Mouse (Mus musculus) hindbrain, embryonic 12.5 days (tissue): ENCODE measurements around the gene Aqr. TPM values are rescaled to one million over a fixed set of nuclear protein-coding genes. Genes with fewer than 3 reads are reported as not detected.

ENCODE experiments used
- ATAC-seq: fragments of 200-750 bp; cut with Nextera tagmentation; 2 replicates; pipeline ENCODE4 v1.8.0; 2017; ENCODE audit warnings: moderate TSS enrichment; ENCODE audit not compliant: low FRiP score
- H3K27ac ChIP-seq: fragments of 300-500 bp; sonication (generic); 2 replicates; pipeline ENCODE4 v1.5.1; 2016; ENCODE audit warnings: mild to moderate bottlenecking
- H3K27me3 ChIP-seq: fragments of 300-500 bp; sonication (generic); 2 replicates; pipeline ENCODE4 v1.6.1; 2016; ENCODE audit warnings: mild to moderate bottlenecking
- H3K36me3 ChIP-seq: fragments of 300-500 bp; sonication (generic); 2 replicates; pipeline ENCODE4 v1.6.1; 2016; ENCODE audit warnings: mild to moderate bottlenecking
- H3K4me1 ChIP-seq: fragments of 300-500 bp; sonication (generic); 2 replicates; pipeline ENCODE4 v1.6.1; 2016
- H3K4me2 ChIP-seq: fragments of 300-500 bp; sonication (generic); replicated peaks from 2 replicates; pipeline ENCODE4 v1.6.1; 2016; ENCODE audit warnings: mild to moderate bottlenecking
- H3K4me3 ChIP-seq: fragments of 300-500 bp; sonication (generic); 2 replicates; pipeline ENCODE4 v1.5.1; 2016; ENCODE audit warnings: mild to moderate bottlenecking
- H3K9ac ChIP-seq: fragments of 300-500 bp; sonication (generic); 2 replicates; pipeline ENCODE4 v1.6.1; 2016; ENCODE audit warnings: mild to moderate bottlenecking, moderate library complexity
- H3K9me3 ChIP-seq: fragments of 300-500 bp; sonication (generic); replicated peaks from 2 replicates; pipeline ENCODE4 v1.6.1; 2016; ENCODE audit warnings: mild to moderate bottlenecking
- WGBS: fragments of 180-500 bp; shearing (Covaris S2); methylation state at CpG from one replicate; pipeline ENCODE4 v1.1.7; 2016; 5-methylcytosine and 5-hydroxymethylcytosine counted together
- polyA plus RNA-seq: library from polyadenylated mRNA; unstranded; fragments of >200 nt; fragmentation: Nextera tagmentation; extraction: Ambion mirVana; gene quantifications from 2 replicates; pipeline ENCODE4 v1.2.1, GENCODE M21; 2016

Aqr gene
- polyA plus RNA-seq, 1 experiment from 2014 or later, result 53.6 TPM

- H3K36me3 ChIP-seq, result peaks cover 59% of the 10 kb centered on the region
Observed at GRCm38 (mm10) chr2:114167837-114168236, 19.0 kb downstream of the Aqr start.

DNA sequence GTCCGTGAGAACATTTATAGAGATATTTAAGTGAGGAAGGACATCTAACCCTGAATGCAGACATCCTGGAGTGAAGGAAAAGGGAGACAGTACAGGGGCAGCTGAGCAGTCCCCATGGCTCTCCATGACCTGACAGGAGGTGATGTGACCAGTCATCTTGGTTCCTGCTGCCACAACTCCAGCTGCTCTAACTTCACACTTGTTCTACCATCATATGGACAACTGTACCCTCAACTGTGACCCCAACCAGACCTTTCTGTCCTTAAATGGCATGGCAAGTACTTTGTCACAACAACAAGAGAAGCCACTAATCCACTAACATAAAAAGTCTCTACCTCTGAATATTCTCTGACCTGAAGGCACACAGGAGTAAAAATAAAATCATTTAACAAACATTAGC lies 24.8 kb downstream of the Aqr start:
- Histone ChIP-seq H3K9me3 (no peaks in the 10 kb centered on the region), H3K4me2 (no peak overlapping the region), H3K36me3 (peaks cover 64% of the 10 kb centered on the region), H3K27ac (no peak overlapping the region), H3K27me3 (no peaks in the 10 kb centered on the region), H3K4me3 (no peak overlapping the region), H3K4me1 (no peaks in the 10 kb centered on the region), H3K9ac (no peak overlapping the region)
- WGBS, result 88% methylated on average over 1 of the region's 1 CpGs
- no peak for ATAC-seq

More at GRCm38 (mm10) chr2:114167837-114168236, 19.0 kb downstream of the Aqr start:
- Histone ChIP-seq H3K27ac (no peak overlapping the region), H3K9ac (no peak overlapping the region), H3K4me1 (no peaks in the 10 kb centered on the region), H3K9me3 (no peaks in the 10 kb centered on the region), H3K4me3 (no peak overlapping the region), H3K27me3 (no peaks in the 10 kb centered on the region), H3K4me2 (no peak overlapping the region)
- no peak for ATAC-seq

GRCm38 (mm10) chr2:114157345-114157744 lies 29.5 kb downstream of the Aqr start:
- 92% methylated on average over 4 of the region's 4 CpGs for WGBS
- ATAC-seq, result no peak
- no peak overlapping the region for H3K9ac ChIP-seq
- no peaks in the 10 kb centered on the region for H3K4me1 ChIP-seq
- no peak overlapping the region for H3K4me3 ChIP-seq
- H3K9me3 ChIP-seq, result no peaks in the 10 kb centered on the region
- no peak overlapping the region for H3K27ac ChIP-seq
- peaks cover 63% of the 10 kb centered on the region for H3K36me3 ChIP-seq
- no peak overlapping the region for H3K4me2 ChIP-seq
- no peaks in the 10 kb centered on the region for H3K27me3 ChIP-seq

DNA sequence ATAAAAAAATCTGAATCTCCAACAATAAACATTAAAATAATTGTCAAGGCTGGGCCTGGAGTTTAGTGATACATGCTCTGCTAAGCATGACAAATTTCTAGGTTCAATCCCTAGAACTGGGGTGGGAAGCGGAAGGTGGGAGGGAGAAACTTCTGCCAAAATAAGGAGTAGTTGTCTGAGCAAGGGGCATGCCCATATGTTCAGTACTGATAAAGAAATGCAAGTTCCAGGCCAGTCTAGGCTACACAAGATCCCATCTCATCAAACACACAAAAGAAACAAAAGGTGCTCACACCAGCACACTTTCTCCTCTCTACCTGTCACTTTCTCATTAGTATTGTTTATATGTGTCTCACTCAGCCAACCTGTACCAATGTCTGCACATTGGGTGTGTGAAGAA lies 30.2 kb downstream of the Aqr start:
- Histone ChIP-seq H3K4me2 (no peak overlapping the region), H3K9ac (no peak overlapping the region), H3K36me3 (peaks cover 65% of the 10 kb centered on the region), H3K27ac (no peak overlapping the region), H3K4me1 (no peaks in the 10 kb centered on the region), H3K27me3 (no peaks in the 10 kb centered on the region), H3K4me3 (no peak overlapping the region), H3K9me3 (no peaks in the 10 kb centered on the region)
- 78% methylated on average over 1 of the region's 1 CpGs for WGBS
- ATAC-seq, result no peak

- H3K4me3 ChIP-seq, result no peak overlapping the region
- no peak overlapping the region for H3K9ac ChIP-seq
- H3K4me1 ChIP-seq, result no peaks in the 10 kb centered on the region
- H3K36me3 ChIP-seq, result peaks cover 69% of the 10 kb centered on the region
- ATAC-seq, result no peak
- H3K27me3 ChIP-seq, result no peaks in the 10 kb centered on the region
- H3K9me3 ChIP-seq, result no peaks in the 10 kb centered on the region
- no peak overlapping the region for H3K4me2 ChIP-seq
- no peak overlapping the region for H3K27ac ChIP-seq
- 92% methylated on average over 6 of the region's 6 CpGs for WGBS
Observed at GRCm38 (mm10) chr2:114153247-114153646, 33.6 kb downstream of the Aqr start.

DNA sequence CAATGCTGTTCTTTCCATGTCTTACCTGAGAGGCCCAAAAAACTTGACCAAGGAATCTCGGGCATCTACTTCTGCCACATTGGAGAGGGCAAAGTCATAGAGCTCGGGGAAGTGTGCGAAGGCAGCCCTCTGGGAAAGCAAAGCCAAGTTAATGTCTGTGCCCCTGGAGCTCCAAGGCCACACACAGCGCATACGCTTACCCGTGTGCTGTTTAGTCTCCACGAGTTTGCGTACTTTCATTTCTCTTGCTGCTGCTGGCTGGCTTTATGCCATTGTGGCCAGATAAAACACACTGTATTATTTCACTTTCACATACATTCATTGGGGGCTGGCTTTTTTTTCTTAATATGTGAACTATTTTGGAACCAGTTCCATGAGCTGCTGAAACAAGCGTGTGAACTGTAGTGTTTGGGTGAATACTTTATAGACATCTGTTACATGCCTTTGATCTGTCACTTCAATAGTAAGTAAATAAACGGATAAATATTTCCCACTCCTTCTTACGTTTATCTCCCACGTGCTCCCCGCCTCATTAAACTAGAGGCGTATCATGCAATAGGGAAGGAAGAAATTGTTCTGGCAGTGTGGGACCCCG lies 39.9 kb downstream of the Aqr start:
- no peak for ATAC-seq
- no peak overlapping the region for H3K27ac ChIP-seq
- no peak overlapping the region for H3K4me2 ChIP-seq
- no peaks in the 10 kb centered on the region for H3K27me3 ChIP-seq
- H3K9me3 ChIP-seq, result no peaks in the 10 kb centered on the region
- H3K4me3 ChIP-seq, result no peak overlapping the region
- no peak overlapping the region for H3K9ac ChIP-seq
- no peaks in the 10 kb centered on the region for H3K4me1 ChIP-seq
- H3K36me3 ChIP-seq, result peaks cover 72% of the 10 kb centered on the region
- WGBS, result 94% methylated on average over 15 of the region's 15 CpGs

GRCm38 (mm10) chr2:114145315-114145801 lies 41.5 kb downstream of the Aqr start:
- Histone ChIP-seq H3K4me1 (no peaks in the 10 kb centered on the region), H3K27me3 (no peaks in the 10 kb centered on the region), H3K9ac (no peak overlapping the region), H3K4me3 (no peak overlapping the region), H3K4me2 (no peak overlapping the region), H3K36me3 (peaks cover 74% of the 10 kb centered on the region), H3K9me3 (no peaks in the 10 kb centered on the region), H3K27ac (no peak overlapping the region)
- 83% methylated on average over 6 of the region's 6 CpGs for WGBS
- no peak for ATAC-seq

GRCm38 (mm10) chr2:114144915-114145314 lies 41.9 kb downstream of the Aqr start:
- Histone ChIP-seq H3K4me2 (no peak overlapping the region), H3K27ac (no peak overlapping the region), H3K4me1 (no peaks in the 10 kb centered on the region), H3K36me3 (peaks cover 73% of the 10 kb centered on the region), H3K9ac (no peak overlapping the region), H3K27me3 (no peaks in the 10 kb centered on the region), H3K9me3 (no peaks in the 10 kb centered on the region), H3K4me3 (no peak overlapping the region)
- no peak for ATAC-seq
- 95% methylated on average over 5 of the region's 5 CpGs for WGBS

GRCm38 (mm10) chr2:114143842-114144241 lies 43.0 kb downstream of the Aqr start:
- Histone ChIP-seq H3K27me3 (no peaks in the 10 kb centered on the region), H3K9me3 (no peaks in the 10 kb centered on the region), H3K36me3 (peaks cover 75% of the 10 kb centered on the region), H3K4me1 (no peaks in the 10 kb centered on the region), H3K9ac (no peak overlapping the region), H3K27ac (no peak overlapping the region), H3K4me2 (no peak overlapping the region), H3K4me3 (no peak overlapping the region)
- ATAC-seq, result no peak
- 96% methylated on average over 6 of the region's 6 CpGs for WGBS

GRCm38 (mm10) chr2:114136755-114137154 lies 50.1 kb downstream of the Aqr start:
- H3K36me3 ChIP-seq, result peaks cover 78% of the 10 kb centered on the region
- H3K4me1 ChIP-seq, result no peaks in the 10 kb centered on the region
- H3K27me3 ChIP-seq, result no peaks in the 10 kb centered on the region
- H3K4me3 ChIP-seq, result no peak overlapping the region
- ATAC-seq, result no peak
- no peaks in the 10 kb centered on the region for H3K9me3 ChIP-seq
- no peak overlapping the region for H3K27ac ChIP-seq
- H3K9ac ChIP-seq, result no peak overlapping the region
- H3K4me2 ChIP-seq, result no peak overlapping the region
- WGBS, result 92% methylated on average over 9 of the region's 9 CpGs

DNA sequence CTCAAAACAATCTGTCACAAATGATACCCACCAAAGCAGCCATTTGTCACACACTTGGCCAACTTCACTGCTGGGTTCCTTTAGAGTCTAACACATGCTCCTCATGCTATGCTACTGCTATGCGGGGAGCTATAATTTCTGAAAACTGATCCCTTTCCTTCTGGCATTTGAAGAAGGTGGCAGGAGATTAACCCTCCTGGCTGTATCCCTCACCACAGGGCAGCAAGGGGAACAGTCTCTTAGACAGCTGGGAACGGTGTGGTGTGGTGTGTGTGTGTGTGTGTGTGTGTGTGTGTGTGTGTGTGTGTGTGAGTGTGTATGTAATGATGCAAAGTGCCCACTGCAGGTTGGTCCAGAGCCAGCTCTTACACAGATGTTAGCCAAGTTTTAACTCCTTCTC lies 51.0 kb downstream of the Aqr start:
- Histone ChIP-seq H3K27ac (no peak overlapping the region), H3K36me3 (peaks cover 77% of the 10 kb centered on the region), H3K9ac (no peak overlapping the region), H3K4me2 (no peak overlapping the region), H3K4me3 (no peak overlapping the region), H3K9me3 (no peaks in the 10 kb centered on the region), H3K27me3 (no peaks in the 10 kb centered on the region), H3K4me1 (no peaks in the 10 kb centered on the region)
- WGBS, result 81% methylated on average over 2 of the region's 2 CpGs
- ATAC-seq, result no peak

GRCm38 (mm10) chr2:114133355-114133754 lies 53.5 kb downstream of the Aqr start:
- Histone ChIP-seq H3K27ac (no peak overlapping the region), H3K4me3 (no peak overlapping the region), H3K36me3 (peaks cover 74% of the 10 kb centered on the region), H3K9me3 (no peaks in the 10 kb centered on the region), H3K4me2 (no peak overlapping the region), H3K9ac (no peak overlapping the region), H3K4me1 (no peaks in the 10 kb centered on the region), H3K27me3 (no peaks in the 10 kb centered on the region)
- ATAC-seq, result no peak
- 91% methylated on average over 4 of the region's 4 CpGs for WGBS

DNA sequence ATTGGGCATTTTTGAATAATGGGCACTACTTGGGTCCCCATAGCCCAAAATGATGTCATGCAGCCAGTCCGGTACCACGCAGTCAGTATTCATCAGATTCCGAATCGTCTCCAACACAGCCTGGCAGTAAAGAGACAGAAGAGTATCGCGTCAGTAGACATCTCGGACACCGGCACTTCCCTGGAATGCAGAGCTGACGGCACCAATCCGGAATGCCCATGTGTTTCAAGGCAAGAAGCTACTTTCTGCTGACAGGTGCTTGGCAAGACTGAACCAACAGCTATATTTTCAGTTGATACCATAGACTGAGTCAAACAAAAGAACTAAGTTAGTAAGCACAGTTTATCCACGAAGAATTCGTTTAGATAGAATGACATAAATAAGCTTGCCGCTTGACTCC lies 56.2 kb downstream of the Aqr start:
- ATAC-seq, result no peak
- Histone ChIP-seq H3K4me1 (no peaks in the 10 kb centered on the region), H3K9ac (no peak overlapping the region), H3K27me3 (no peaks in the 10 kb centered on the region), H3K4me3 (no peak overlapping the region), H3K36me3 (peaks cover 72% of the 10 kb centered on the region), H3K9me3 (no peaks in the 10 kb centered on the region), H3K4me2 (no peak overlapping the region), H3K27ac (no peak overlapping the region)
- WGBS, result 97% methylated on average over 13 of the region's 13 CpGs
